In genomic region chr5:31614339-31615025, GRCm38 (mm10) we compare ENCODE assay signal across 8 mouse cellular contexts. TPM values are rescaled to one million over a fixed set of nuclear protein-coding genes. Genes with fewer than 3 reads are reported as not detected.
A peak's percentile ranks its signal among the peaks of the same experiment; 100 is the strongest.
DNase-seq lines count a peak whose midpoint lies in the region; ATAC-seq lines count a peak whose summit lies in the region.

No protein-coding gene starts in this region.

- no peaks in the 10 kb centered on the region for H3K9me3 ChIP-seq in heart, embryonic 15.5 days (replicated peaks)
- no peaks in the 10 kb centered on the region for H3K9me3 ChIP-seq in midbrain, embryonic 11.5 days (ENCODE audit: control insufficient read depth, low read length)

- intact Hi-C loops in heart, postnatal 36 days (cut with DNase I), result loop anchor here (2.0 to 5.0 kb wide), 3 partner anchors 52 to 523 kb away; partner anchors contain the start of genes Babam2, Fosl2 and Rbks
- intact Hi-C loops in left cerebral cortex, postnatal 36 days (cut with DNase I), result loop anchor here (5.0 kb wide), 1 partner anchor 523 kb away; the partner anchor contains the start of gene Fosl2

- peak overlapping the region; percentile 64 for H3K4me2 ChIP-seq in heart, embryonic 15.5 days
- peak overlapping the region; percentile 56 for H3K4me2 ChIP-seq in midbrain, embryonic 11.5 days

- H3K9ac ChIP-seq in heart, embryonic 15.5 days, result peak overlapping the region; percentile 68
- peak overlapping the region; percentile 87 for H3K9ac ChIP-seq in midbrain, embryonic 11.5 days (ENCODE audit: low read length)

- ATAC-seq in heart, embryonic 15.5 days (replicated peaks; ENCODE audit: insufficient number of reproducible peaks, insufficient read depth, low FRiP score, low read depth), result no peak
- peak; percentile 57 for ATAC-seq in inflammation-experienced regulatory T-cells, adult 6 months
- ATAC-seq in midbrain, embryonic 11.5 days (ENCODE audit: low FRiP score), result no peak

- no peak for DNase-seq in heart, postnatal 36 days
- DNase-seq in midbrain, embryonic 11.5 days (ENCODE audit: low spot score, missing footprints), result no peak
- no peak for DNase-seq in left cerebral cortex, postnatal 36 days (ENCODE audit: low spot score in 2 of 2)
- no peak for DNase-seq in adrenal gland, adult 18-20 months (ENCODE audit: low spot score in 2 of 2)
- no peak for DNase-seq in right cerebral cortex, postnatal 10 days (ENCODE audit: low spot score in 2 of 2)

- H3K4me1 ChIP-seq in heart, embryonic 15.5 days (replicated peaks), result peaks cover 12% of the 10 kb centered on the region
- H3K4me1 ChIP-seq in brown adipose tissue, adult 24 weeks (ENCODE audit: control insufficient read depth, insufficient read depth, insufficient read length, low read length), result peaks cover 10% of the 10 kb centered on the region; the same call in 1 of the 2 replicates
- H3K4me1 ChIP-seq in midbrain, embryonic 11.5 days (ENCODE audit: control insufficient read depth, insufficient read depth, low read length), result peaks cover 8% of the 10 kb centered on the region

- H3K27ac ChIP-seq in heart, embryonic 15.5 days, result peak overlapping the region; percentile 90
- peak overlapping the region; percentile 89 for H3K27ac ChIP-seq in brown adipose tissue, adult 24 weeks (replicated peaks; ENCODE audit: low read depth, low read length)
- no peak overlapping the region for H3K27ac ChIP-seq in midbrain, embryonic 11.5 days (ENCODE audit: low read depth, low read length)

- peak overlapping the region; percentile 70 for H3K4me3 ChIP-seq in heart, embryonic 15.5 days
- H3K4me3 ChIP-seq in brown adipose tissue, adult 24 weeks (ENCODE audit: insufficient read depth, low read depth, low read length), result peak overlapping the region; percentile 88
- H3K4me3 ChIP-seq in midbrain, embryonic 11.5 days (ENCODE audit: low read depth, low read length), result peak overlapping the region; percentile 81

- WGBS in heart, embryonic 15.5 days, result 46% methylated on average over 6 of the region's 6 CpGs
- 43% methylated on average over 6 of the region's 6 CpGs for WGBS in midbrain, embryonic 11.5 days

- no peaks in the 10 kb centered on the region for H3K27me3 ChIP-seq in heart, embryonic 15.5 days
- H3K27me3 ChIP-seq in midbrain, embryonic 11.5 days (ENCODE audit: control insufficient read depth, insufficient read depth, low read length), result no peaks in the 10 kb centered on the region

- H3K36me3 ChIP-seq in heart, embryonic 15.5 days, result peaks cover 30% of the 10 kb centered on the region
- peaks cover 9% of the 10 kb centered on the region; the same call in 1 of the 2 replicates for H3K36me3 ChIP-seq in midbrain, embryonic 11.5 days (ENCODE audit: control insufficient read depth, insufficient read depth, low read length)

RNA-seq across cellular contexts. Expression of gene Mrpl33, which starts 17.7 kb away (rescaled TPM):
- 344 and 459 TPM in 2 replicates for polyA plus RNA-seq in heart, embryonic 15.5 days (2015; fragmentation: Nextera tagmentation; extraction: Ambion mirVana)
- total RNA-seq in heart, postnatal 36 days (2021), result 100 to 1,000 TPM; 314 to 335 TPM
- polyA plus RNA-seq in brown adipose tissue, adult 24 weeks (2012; ENCODE audit: insufficient read depth, insufficient read length, missing spikeins), result 464 and 474 TPM in 2 replicates
- 100 to 1,000 TPM; 243 to 476 (median 332) TPM for polyA plus RNA-seq in inflammation-experienced regulatory T-cells, adult 6 months (2017; shearing (Covaris generic))
- polyA plus RNA-seq in midbrain, embryonic 11.5 days (2014; fragmentation: Nextera tagmentation; extraction: Ambion mirVana), result 221 and 233 TPM in 2 replicates
- 10 to 100 TPM; 82.6 to 94.8 TPM for total RNA-seq in left cerebral cortex, postnatal 36 days (2021)
- 100 to 1,000 TPM; 265 to 377 TPM for total RNA-seq in adrenal gland, adult 18-20 months (2021)
